Mouse (Mus musculus) limb, embryonic 10.5 days (tissue): ENCODE results near the gene Yod1. TPM values are rescaled to one million over a fixed set of nuclear protein-coding genes. Genes with fewer than 3 reads are reported as not detected.

ENCODE experiments used
- DNase-seq: peaks from one replicate; pipeline ENCODE4 v3.0.0-alpha.2; 2017; ENCODE audit warnings: low spot score
- H3K27ac ChIP-seq: fragments of 300-500 bp; sonication (generic); 2 replicates; pipeline ENCODE4 v1.5.1; 2016; ENCODE audit warnings: mild to moderate bottlenecking
- H3K27me3 ChIP-seq: fragments of 300-500 bp; sonication (generic); 2 replicates; pipeline ENCODE4 v1.6.1; 2016; ENCODE audit warnings: low read depth, mild to moderate bottlenecking; ENCODE audit not compliant: poor library complexity, severe bottlenecking
- H3K36me3 ChIP-seq: fragments of 300-500 bp; sonication (generic); 2 replicates; pipeline ENCODE4 v1.6.1; 2016; ENCODE audit warnings: mild to moderate bottlenecking, moderate library complexity
- H3K4me1 ChIP-seq: fragments of 300-500 bp; sonication (generic); 2 replicates; pipeline ENCODE4 v1.6.1; 2016
- H3K4me3 ChIP-seq: fragments of 300-500 bp; sonication (generic); 2 replicates; pipeline ENCODE4 v1.5.1; 2016; ENCODE audit warnings: mild to moderate bottlenecking, moderate library complexity
- H3K9me3 ChIP-seq: fragments of 300-500 bp; sonication (generic); replicated peaks from 2 replicates; pipeline ENCODE4 v1.6.1; 2016; ENCODE audit warnings: mild to moderate bottlenecking
- WGBS: fragments of 180-500 bp; shearing (Covaris S2); methylation state at CpG from one replicate; pipeline ENCODE4 v1.1.7; 2016; 5-methylcytosine and 5-hydroxymethylcytosine counted together
- polyA plus RNA-seq: library from polyadenylated mRNA; unstranded; fragments of >200 nt; fragmentation: Nextera tagmentation; extraction: Ambion mirVana; gene quantifications from 2 replicates; pipeline ENCODE4 v1.2.1, GENCODE M21; 2016

The Yod1 gene
- polyA plus RNA-seq, 1 experiment from 2014 or later = 8.2 TPM

GRCm38 (mm10) chr1:130759689-130760088 lies 42.6 kb downstream of the Yod1 start:
- no peaks in the 10 kb centered on the region for H3K4me1 ChIP-seq
- no peak overlapping the region for H3K27ac ChIP-seq
- no peaks in the 10 kb centered on the region for H3K9me3 ChIP-seq
- no peak overlapping the region for H3K4me3 ChIP-seq
- WGBS = 82% methylated on average over 9 of the region's 9 CpGs
- H3K27me3 ChIP-seq = no peaks in the 10 kb centered on the region
- DNase-seq = no peak
- no peaks in the 10 kb centered on the region for H3K36me3 ChIP-seq

- Histone ChIP-seq H3K27ac (no peak overlapping the region), H3K9me3 (no peaks in the 10 kb centered on the region), H3K4me3 (no peak overlapping the region), H3K4me1 (no peaks in the 10 kb centered on the region), H3K27me3 (no peaks in the 10 kb centered on the region), H3K36me3 (no peaks in the 10 kb centered on the region)
- no peak for DNase-seq
- WGBS = 83% methylated on average over 1 of the region's 1 CpGs
Measured at GRCm38 (mm10) chr1:130761597-130761996, 44.5 kb downstream of the Yod1 start.

- H3K9me3 ChIP-seq = no peaks in the 10 kb centered on the region
- no peaks in the 10 kb centered on the region for H3K36me3 ChIP-seq
- H3K4me3 ChIP-seq = no peak overlapping the region
- 91% methylated on average over 3 of the region's 3 CpGs for WGBS
- no peaks in the 10 kb centered on the region for H3K4me1 ChIP-seq
- no peaks in the 10 kb centered on the region for H3K27me3 ChIP-seq
- H3K27ac ChIP-seq = no peak overlapping the region
- DNase-seq = no peak
Measured at GRCm38 (mm10) chr1:130762045-130762760, 45.1 kb downstream of the Yod1 start.

GRCm38 (mm10) chr1:130764027-130764461 lies 46.9 kb downstream of the Yod1 start:
- H3K9me3 ChIP-seq = no peaks in the 10 kb centered on the region
- no peak overlapping the region for H3K4me3 ChIP-seq
- no peak overlapping the region for H3K27ac ChIP-seq
- no peak for DNase-seq
- WGBS = 89% methylated on average over 12 of the region's 12 CpGs
- H3K27me3 ChIP-seq = no peaks in the 10 kb centered on the region
- no peaks in the 10 kb centered on the region for H3K36me3 ChIP-seq
- H3K4me1 ChIP-seq = no peaks in the 10 kb centered on the region

- no peak for DNase-seq
- no peaks in the 10 kb centered on the region for H3K9me3 ChIP-seq
- H3K27me3 ChIP-seq = no peaks in the 10 kb centered on the region
- H3K36me3 ChIP-seq = no peaks in the 10 kb centered on the region
- H3K4me1 ChIP-seq = no peaks in the 10 kb centered on the region
- 81% methylated on average over 5 of the region's 5 CpGs for WGBS
- H3K4me3 ChIP-seq = no peak overlapping the region
- H3K27ac ChIP-seq = no peak overlapping the region
Measured at GRCm38 (mm10) chr1:130767066-130767465, 49.9 kb downstream of the Yod1 start.

GRCm38 (mm10) chr1:130769925-130770324 lies 52.8 kb downstream of the Yod1 start:
- H3K36me3 ChIP-seq = no peaks in the 10 kb centered on the region
- no peak for DNase-seq
- H3K9me3 ChIP-seq = no peaks in the 10 kb centered on the region
- H3K27me3 ChIP-seq = no peaks in the 10 kb centered on the region
- 92% methylated on average over 2 of the region's 2 CpGs for WGBS
- H3K4me1 ChIP-seq = no peaks in the 10 kb centered on the region
- H3K27ac ChIP-seq = no peak overlapping the region
- no peak overlapping the region for H3K4me3 ChIP-seq

- no peak for DNase-seq
- no peaks in the 10 kb centered on the region for H3K4me1 ChIP-seq
- H3K27me3 ChIP-seq = no peaks in the 10 kb centered on the region
- no peaks in the 10 kb centered on the region for H3K36me3 ChIP-seq
- no peak overlapping the region for H3K4me3 ChIP-seq
- WGBS = 84% methylated on average over 4 of the region's 4 CpGs
- H3K9me3 ChIP-seq = no peaks in the 10 kb centered on the region
- H3K27ac ChIP-seq = no peak overlapping the region
Measured at GRCm38 (mm10) chr1:130770487-130770886, 53.4 kb downstream of the Yod1 start.

GRCm38 (mm10) chr1:130770981-130771494 lies 53.9 kb downstream of the Yod1 start:
- Histone ChIP-seq H3K27me3 (no peaks in the 10 kb centered on the region), H3K4me1 (no peaks in the 10 kb centered on the region), H3K9me3 (no peaks in the 10 kb centered on the region), H3K27ac (no peak overlapping the region), H3K4me3 (no peak overlapping the region), H3K36me3 (no peaks in the 10 kb centered on the region)
- no peak for DNase-seq
- WGBS = 75% methylated on average over 3 of the region's 3 CpGs

Other genes with a start within 250 kb of the Yod1 start
- not detected in 2 replicates for gene Zp3r, start 87.7 kb upstream of the Yod1 start, polyA plus RNA-seq
- not detected in 2 replicates for gene C4bp, start 55.7 kb upstream of the Yod1 start, polyA plus RNA-seq
- not detected in 2 replicates for gene Gm29427, start 1.5 kb upstream of the Yod1 start, polyA plus RNA-seq
- gene Pfkfb2, start 11.9 kb downstream of the Yod1 start, polyA plus RNA-seq = 3.4 and 5.1 TPM in 2 replicates
- gene AA986860, start 14.6 kb downstream of the Yod1 start, polyA plus RNA-seq = 0.23 and 0.38 TPM in 2 replicates
- gene Fcamr, start 83.6 kb downstream of the Yod1 start, polyA plus RNA-seq = not detected in 2 replicates
- gene Pigr, start 109.4 kb downstream of the Yod1 start, polyA plus RNA-seq = not detected in 2 replicates
- gene Fcmr, start 148.3 kb downstream of the Yod1 start, polyA plus RNA-seq = 0.33 and 0.69 TPM in 2 replicates
- not detected in 2 replicates for gene Il24, start 170.1 kb downstream of the Yod1 start, polyA plus RNA-seq
- not detected in 2 replicates for gene Il20, start 194.1 kb downstream of the Yod1 start, polyA plus RNA-seq
- 0.20 TPM in 1 of 2 replicates, not detected in the other for gene Il19, start 222.8 kb downstream of the Yod1 start, polyA plus RNA-seq